Mouse (Mus musculus) fat pad, adult 2 months (tissue): ENCODE results near the gene Psme2.
A peak's percentile ranks its signal among the peaks of the same experiment; 100 is the strongest.

Source experiments
- DNase-seq: peaks from one replicate; pipeline ENCODE4 v3.0.0-alpha.2; 2011; ENCODE audit warnings: low read depth, low spot score; ENCODE audit errors: extremely low read depth

Gene Psme2

DNA sequence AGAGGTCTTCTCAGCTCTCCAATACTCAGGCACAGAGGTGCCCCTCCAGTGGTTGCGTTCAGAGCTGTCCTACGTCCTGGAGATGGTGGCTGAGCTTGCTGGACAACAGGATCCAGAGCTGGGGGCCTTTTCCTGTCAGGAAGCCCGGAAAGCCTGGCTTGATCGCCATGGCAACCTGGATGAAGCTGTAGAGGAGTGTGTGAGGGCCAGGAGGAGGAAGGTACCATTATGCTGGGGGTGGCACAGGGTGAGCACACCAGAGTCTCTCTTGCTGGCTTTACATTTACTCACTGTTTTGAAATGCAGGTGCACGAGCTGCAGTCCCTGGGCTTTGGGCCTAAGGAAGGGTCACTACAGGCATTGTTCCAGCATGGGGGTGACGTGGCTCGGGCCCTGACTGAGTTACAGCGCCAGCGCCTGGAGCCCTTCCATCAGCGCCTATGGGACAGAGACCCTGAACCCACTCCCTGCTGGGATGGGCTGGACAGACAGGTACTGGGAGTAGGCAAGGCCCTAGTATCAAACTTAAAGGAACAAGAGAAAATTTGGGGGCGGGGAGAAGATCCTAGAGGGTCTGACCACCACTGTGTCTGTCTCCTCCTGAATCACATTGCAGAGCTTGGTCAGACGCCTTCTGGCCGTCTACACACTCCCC lies 5.2 kb upstream of the Psme2 start:
- no peak for DNase-seq

GRCm38 (mm10) chr14:55592226-55592625 lies 1.3 kb upstream of the Psme2 start:
- DNase-seq = no peak

- DNase-seq = peak; percentile 67
Measured at GRCm38 (mm10) chr14:55591331-55591891, 498 bp upstream of the Psme2 start, which contains the start of gene Rnf31. Gene Rnf31, plus strand, starts transcription at chr14:55591708.

- DNase-seq = peak; percentile 66
Measured at GRCm38 (mm10) chr14:55589771-55590448, 1.0 kb downstream of the Psme2 start.

DNA sequence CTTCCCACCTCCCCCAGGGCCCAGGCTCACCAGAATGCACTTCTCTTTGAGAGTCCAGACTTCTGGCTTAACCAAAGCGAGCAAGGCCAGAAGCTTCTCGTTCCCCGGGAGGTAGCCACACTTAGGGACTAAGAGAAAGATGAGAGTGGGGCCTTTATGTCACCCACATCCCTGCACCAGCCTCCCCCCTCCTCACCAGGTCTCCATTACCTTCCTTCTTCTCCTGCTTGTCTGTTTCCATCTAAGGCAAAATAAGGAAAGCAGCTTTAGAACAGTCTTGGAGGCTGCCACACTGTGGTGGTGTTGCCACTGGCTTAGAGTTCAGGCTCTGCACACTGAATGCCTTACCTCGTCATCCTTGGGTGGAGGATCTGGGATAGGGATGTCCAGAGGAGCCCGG lies 1.6 kb downstream of the Psme2 start:
- DNase-seq = no peak

DNA sequence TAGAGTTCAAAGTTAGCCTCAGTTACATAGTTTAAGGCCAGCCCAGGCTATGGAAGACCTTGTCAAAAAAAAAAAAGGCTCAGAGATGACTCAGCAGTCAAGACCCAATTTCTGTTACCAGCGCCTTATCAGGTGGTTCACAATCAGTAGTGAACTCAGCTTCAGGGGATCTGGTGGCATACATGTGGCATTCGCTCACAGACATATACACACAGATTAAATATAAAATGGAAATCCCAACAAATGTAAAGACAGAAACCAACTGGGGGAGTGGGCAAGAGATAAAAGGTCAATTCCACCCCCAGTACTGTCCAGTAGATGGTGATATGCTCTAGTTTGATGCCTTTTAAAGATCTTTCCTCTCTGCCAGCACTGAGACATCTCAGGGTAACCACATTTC lies 4.8 kb downstream of the Psme2 start:
- no peak for DNase-seq

- peak; percentile 64 for DNase-seq
Measured at GRCm38 (mm10) chr14:55585566-55585960, 5.3 kb downstream of the Psme2 start.

GRCm38 (mm10) chr14:55584702-55585565 lies 6.0 kb downstream of the Psme2 start, which contains the start of gene Emc9:
Gene Emc9, minus strand, starts transcription at chr14:55585302.
- DNase-seq = peak; percentile 64

DNA sequence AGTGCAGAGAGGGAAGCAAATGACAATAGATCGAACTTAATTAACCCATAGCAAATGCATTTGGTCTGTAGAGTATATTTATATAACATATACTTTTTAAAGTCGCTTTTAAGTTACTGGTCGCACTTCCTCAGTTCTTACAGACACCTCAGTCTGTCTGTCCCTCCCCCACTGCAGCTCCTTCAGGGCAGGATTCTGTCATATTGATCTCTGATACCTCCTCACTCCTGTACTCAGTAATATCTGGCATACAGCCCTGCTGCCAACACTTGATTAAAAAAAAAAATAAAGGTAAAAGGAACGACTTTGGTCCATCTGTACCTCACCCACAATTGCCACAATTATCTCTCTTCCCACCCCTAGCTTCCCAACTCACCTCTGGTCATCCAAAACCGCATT lies 6.6 kb downstream of the Psme2 start:
- no peak for DNase-seq

- DNase-seq = no peak
Measured at GRCm38 (mm10) chr14:55581981-55582681, 8.8 kb downstream of the Psme2 start.

DNA sequence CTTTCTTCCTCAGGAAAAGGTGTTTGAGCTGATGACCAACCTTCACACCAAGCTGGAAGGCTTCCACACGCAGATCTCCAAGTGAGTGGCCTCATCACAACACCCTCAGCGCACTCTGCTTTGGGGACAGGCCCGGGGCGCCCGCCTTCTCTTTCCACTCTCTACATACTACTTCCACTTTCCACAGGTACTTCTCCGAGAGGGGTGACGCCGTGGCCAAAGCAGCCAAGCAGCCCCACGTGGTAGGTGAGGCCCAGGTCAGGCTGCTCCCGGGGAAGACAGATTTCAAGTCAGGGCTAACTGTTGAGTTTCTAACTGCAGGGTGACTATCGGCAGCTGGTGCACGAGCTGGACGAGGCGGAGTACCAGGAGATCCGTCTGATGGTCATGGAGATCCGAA lies 10.2 kb downstream of the Psme2 start:
- DNase-seq = no peak

GRCm38 (mm10) chr14:55579511-55580496 lies 11.1 kb downstream of the Psme2 start:
- no peak for DNase-seq

- DNase-seq = no peak
Measured at GRCm38 (mm10) chr14:55578668-55579269, 12.1 kb downstream of the Psme2 start.

- peak; percentile 68 for DNase-seq
Measured at GRCm38 (mm10) chr14:55577871-55578667, 12.8 kb downstream of the Psme2 start, which contains the start of gene Psme1. Gene Psme1, plus strand, starts transcription at chr14:55578123.

- no peak for DNase-seq
Measured at GRCm38 (mm10) chr14:55576376-55576775, 14.5 kb downstream of the Psme2 start.

DNA sequence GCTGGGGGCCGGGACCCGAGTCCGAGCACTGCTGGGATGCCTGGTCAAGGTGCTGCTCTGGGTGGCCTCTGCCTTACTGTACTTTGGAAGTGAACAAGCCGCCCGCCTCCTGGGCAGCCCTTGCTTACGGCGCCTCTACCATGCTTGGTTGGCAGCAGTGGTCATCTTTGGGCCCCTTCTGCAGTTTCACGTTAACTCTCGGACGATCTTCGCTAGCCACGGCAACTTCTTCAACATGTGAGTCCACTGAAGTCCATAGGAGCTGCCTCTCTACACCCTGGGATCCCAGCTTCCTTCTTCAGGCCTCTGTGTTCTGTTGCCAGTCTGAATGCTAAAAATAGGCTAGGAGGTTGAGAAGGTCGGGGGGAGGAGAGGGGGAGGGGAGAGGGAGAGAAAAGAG lies 15.2 kb downstream of the Psme2 start:
- DNase-seq = no peak

DNA sequence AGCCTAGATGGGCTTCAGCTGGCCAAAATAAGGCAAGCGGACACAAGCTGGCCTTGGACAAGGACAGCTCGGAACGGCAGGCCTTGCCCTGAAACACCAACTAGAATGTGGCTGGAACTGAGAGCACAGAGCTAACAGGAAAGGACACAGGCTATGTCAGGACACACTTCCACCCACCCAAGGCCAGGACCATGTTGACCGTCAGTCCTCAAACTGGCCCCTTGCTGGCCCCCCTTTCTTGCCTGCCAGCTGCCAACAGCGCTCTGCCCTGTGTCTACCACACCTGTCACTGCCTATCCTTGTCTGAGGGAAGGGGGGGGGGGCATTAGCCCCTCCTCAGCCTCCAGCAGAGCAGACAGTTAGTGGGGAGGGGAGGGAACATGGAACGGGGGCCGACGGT lies 15.6 kb downstream of the Psme2 start, which contains the start of gene Fitm1:
Gene Fitm1, plus strand, starts transcription at position 316 of the 400 bp plus-strand sequence.
- no peak for DNase-seq

GRCm38 (mm10) chr14:55571760-55572159 lies 19.2 kb downstream of the Psme2 start:
- no peak for DNase-seq
